Mouse (Mus musculus): ENCODE measurements around the gene Zfp61. TPM values are rescaled to one million over a fixed set of nuclear protein-coding genes. Genes with fewer than 3 reads are reported as not detected.
A peak's percentile ranks its signal among the peaks of the same experiment; 100 is the strongest.

The Zfp61 gene
- polyA plus RNA-seq, 1 experiment from 2014 or later = 15.9 TPM

DNA sequence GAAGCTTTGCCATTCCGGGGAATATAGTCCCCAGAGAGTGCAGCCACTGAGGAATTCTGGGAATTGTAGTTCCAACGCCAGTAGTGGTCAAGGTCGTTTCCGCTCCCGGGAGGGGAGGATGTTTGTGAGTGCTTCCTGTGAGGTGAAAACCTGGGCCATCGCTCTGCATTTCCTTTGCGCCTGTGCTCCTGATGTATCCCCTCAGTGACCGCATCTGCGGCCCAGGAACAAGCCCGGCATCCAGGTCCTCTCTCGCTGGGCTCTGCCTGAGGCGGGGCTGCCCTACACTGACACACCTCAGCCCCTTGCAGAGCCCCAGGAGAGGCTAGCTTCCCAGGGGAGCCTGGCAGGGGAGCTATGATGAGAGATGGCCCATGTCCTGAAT lies 30.8 kb downstream of the Zfp61 start, which contains the start of gene Zfp93:
TSS of gene Zfp93 (plus strand) at position 133 of the 385 bp plus-strand sequence.
- Histone ChIP-seq H3K4me2 (ENCODE audit: low read length) (peak within 1 kb of the TSS; percentile 77), H3K9me3 (ENCODE audit: control insufficient read depth, low read length) (0 out of 2 replicates have a peak, but pooled peaks cover 2% of the 10 kb centered on the region), H3K27ac (replicated peaks in 1 of 2; ENCODE audit: control insufficient read depth in 1 of 2, insufficient read depth in 1 of 2, low read depth in 2 of 2, low read length in 2 of 2) (peak within 1 kb of the TSS; percentile 69 to 71), H3K27me3 (ENCODE audit: control insufficient read depth, insufficient read depth, low read length) (no peaks in the 10 kb centered on the region), H3K4me1 (ENCODE audit: control insufficient read depth in 2 of 2, insufficient read depth in 2 of 2, low read length in 2 of 2) (peaks cover 3 to 5% of the 10 kb centered on the region in 2 experiments; a peak in 3 of 4 replicates), H3K4me3 (ENCODE audit: control insufficient read depth in 1 of 2, insufficient read depth in 1 of 2, low read depth in 1 of 2, low read length in 2 of 2) (peak within 1 kb of the TSS; percentile 71 to 84), H3K9ac (ENCODE audit: low read length) (peak within 1 kb of the TSS; percentile 81), H3K36me3 (ENCODE audit: control insufficient read depth, insufficient read depth, low read length) (peaks cover 19% of the 10 kb centered on the region)
- WGBS = 0% methylated on average over 12 of the region's 12 CpGs
- peak; percentile 89 for ATAC-seq (ENCODE audit: insufficient number of reproducible peaks, insufficient read depth, low FRiP score, low read depth)

DNA sequence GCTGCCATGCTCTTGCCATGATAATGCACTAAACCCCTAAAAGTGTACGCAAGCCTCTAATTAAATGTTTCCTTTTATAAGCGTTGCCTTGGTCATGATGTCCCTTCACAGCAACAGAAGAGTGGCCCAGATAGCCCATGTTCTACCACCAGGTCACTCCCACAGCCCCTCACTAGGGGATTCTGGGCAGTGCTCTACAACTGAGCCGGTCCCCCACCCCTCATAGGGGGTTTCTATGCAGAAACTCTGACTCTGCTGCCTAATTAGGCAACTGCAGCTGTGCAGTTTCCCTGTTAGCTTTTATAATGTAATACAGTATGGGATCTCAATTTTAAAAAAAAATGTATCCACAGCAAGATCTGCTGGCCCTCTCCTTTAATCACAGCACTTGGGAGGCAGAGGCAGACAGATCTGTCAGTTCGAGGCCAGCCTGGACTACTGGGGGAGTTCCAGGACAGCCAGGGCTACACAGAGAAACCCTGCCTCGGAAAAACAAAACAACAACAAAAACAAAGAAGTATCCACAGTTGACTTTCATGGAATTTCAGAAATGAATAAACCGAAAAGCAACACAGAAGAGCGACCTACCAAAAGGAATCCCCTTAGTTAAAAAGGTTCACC lies 31.3 kb downstream of the Zfp61 start:
- H3K4me3 ChIP-seq (ENCODE audit: control insufficient read depth in 1 of 2, insufficient read depth in 1 of 2, low read depth in 1 of 2, low read length in 2 of 2) = peak overlapping the region; percentile 71 to 84
- ATAC-seq (ENCODE audit: insufficient number of reproducible peaks, insufficient read depth, low FRiP score, low read depth) = no peak; the same call in 1 of the 2 replicates

GRCm38 (mm10) chr7:24269256-24269655 lies 31.8 kb downstream of the Zfp61 start:
- H3K4me1 ChIP-seq (ENCODE audit: control insufficient read depth in 2 of 2, insufficient read depth in 2 of 2, low read length in 2 of 2) = peaks cover 3 to 5% of the 10 kb centered on the region in 2 experiments; a peak in 3 of 4 replicates
- no peaks in the 10 kb centered on the region for H3K27me3 ChIP-seq (ENCODE audit: control insufficient read depth, insufficient read depth, low read length)
- peaks cover 9% of the 10 kb centered on the region for H3K36me3 ChIP-seq (ENCODE audit: control insufficient read depth, insufficient read depth, low read length)
- H3K4me2 ChIP-seq (ENCODE audit: low read length) = peak overlapping the region; percentile 77; the same call in 1 of the 2 replicates
- WGBS = 67% methylated on average over 3 of the region's 3 CpGs
- H3K4me3 ChIP-seq (ENCODE audit: control insufficient read depth in 1 of 2, insufficient read depth in 1 of 2, low read depth in 1 of 2, low read length in 2 of 2) = no peak overlapping the region
- no peak overlapping the region for H3K27ac ChIP-seq (replicated peaks in 1 of 2; ENCODE audit: control insufficient read depth in 1 of 2, insufficient read depth in 1 of 2, low read depth in 2 of 2, low read length in 2 of 2)
- H3K9ac ChIP-seq (ENCODE audit: low read length) = no peak overlapping the region
- H3K9me3 ChIP-seq (ENCODE audit: control insufficient read depth, low read length) = 0 out of 2 replicates have a peak, but pooled peaks cover 2% of the 10 kb centered on the region
- ATAC-seq (ENCODE audit: insufficient number of reproducible peaks, insufficient read depth, low FRiP score, low read depth) = no peak

More for the DNA sequence above, 31.3 kb downstream of the Zfp61 start:
- H3K36me3 ChIP-seq (ENCODE audit: control insufficient read depth, insufficient read depth, low read length) = peaks cover 14% of the 10 kb centered on the region
- peak overlapping the region; percentile 77 for H3K4me2 ChIP-seq (ENCODE audit: low read length)
- H3K27me3 ChIP-seq (ENCODE audit: control insufficient read depth, insufficient read depth, low read length) = no peaks in the 10 kb centered on the region
- H3K4me1 ChIP-seq (ENCODE audit: control insufficient read depth in 2 of 2, insufficient read depth in 2 of 2, low read length in 2 of 2) = peaks cover 3 to 5% of the 10 kb centered on the region in 2 experiments; a peak in 3 of 4 replicates
- peak overlapping the region; percentile 81 for H3K9ac ChIP-seq (ENCODE audit: low read length)
- no peak overlapping the region; a peak in 1 of 4 replicates for H3K27ac ChIP-seq (replicated peaks in 1 of 2; ENCODE audit: control insufficient read depth in 1 of 2, insufficient read depth in 1 of 2, low read depth in 2 of 2, low read length in 2 of 2)
- 32% methylated on average over 7 of the region's 7 CpGs for WGBS
- 0 out of 2 replicates have a peak, but pooled peaks cover 2% of the 10 kb centered on the region for H3K9me3 ChIP-seq (ENCODE audit: control insufficient read depth, low read length)

- 70% methylated on average over 24 of the region's 24 CpGs for WGBS
- Histone ChIP-seq H3K4me2 (ENCODE audit: low read length) (no peak overlapping the region), H3K27ac (replicated peaks in 1 of 2; ENCODE audit: control insufficient read depth in 1 of 2, insufficient read depth in 1 of 2, low read depth in 2 of 2, low read length in 2 of 2) (no peak overlapping the region), H3K9me3 (ENCODE audit: control insufficient read depth, low read length) (0 out of 2 replicates have a peak, but pooled peaks cover 2% of the 10 kb centered on the region), H3K36me3 (ENCODE audit: control insufficient read depth, insufficient read depth, low read length) (peaks cover 1% of the 10 kb centered on the region), H3K27me3 (ENCODE audit: control insufficient read depth, insufficient read depth, low read length) (no peaks in the 10 kb centered on the region), H3K4me3 (ENCODE audit: control insufficient read depth in 1 of 2, insufficient read depth in 1 of 2, low read depth in 1 of 2, low read length in 2 of 2) (no peak overlapping the region), H3K9ac (ENCODE audit: low read length) (no peak overlapping the region), H3K4me1 (ENCODE audit: control insufficient read depth in 2 of 2, insufficient read depth in 2 of 2, low read length in 2 of 2) (peaks cover 3 to 5% of the 10 kb centered on the region in 2 experiments; a peak in 3 of 4 replicates)
- ATAC-seq (ENCODE audit: insufficient number of reproducible peaks, insufficient read depth, low FRiP score, low read depth) = no peak
Measured at GRCm38 (mm10) chr7:24268176-24269155, 32.6 kb downstream of the Zfp61 start.

DNA sequence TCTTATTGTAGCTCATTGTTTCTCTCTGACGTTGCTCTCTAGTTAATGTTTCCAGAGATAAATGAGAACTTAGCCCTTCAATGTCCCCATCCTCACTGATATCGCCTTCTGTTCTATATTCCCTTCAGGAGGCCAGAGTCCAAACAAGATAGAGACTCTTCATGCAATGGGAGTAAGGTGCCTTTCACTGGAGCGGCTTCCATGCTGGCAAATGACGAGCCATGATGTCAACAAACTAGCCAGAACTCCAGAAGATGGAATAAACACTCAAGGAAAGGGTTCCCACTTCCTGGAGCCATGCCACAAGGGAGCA lies 41.1 kb downstream of the Zfp61 start:
- Histone ChIP-seq H3K27me3 (ENCODE audit: control insufficient read depth, insufficient read depth, low read length) (no peaks in the 10 kb centered on the region), H3K9ac (ENCODE audit: low read length) (no peak overlapping the region), H3K4me2 (ENCODE audit: low read length) (no peak overlapping the region), H3K27ac (replicated peaks in 1 of 2; ENCODE audit: control insufficient read depth in 1 of 2, insufficient read depth in 1 of 2, low read depth in 2 of 2, low read length in 2 of 2) (no peak overlapping the region), H3K36me3 (ENCODE audit: control insufficient read depth, insufficient read depth, low read length) (peaks cover 30% of the 10 kb centered on the region), H3K4me3 (ENCODE audit: control insufficient read depth in 1 of 2, insufficient read depth in 1 of 2, low read depth in 1 of 2, low read length in 2 of 2) (no peak overlapping the region), H3K9me3 (ENCODE audit: control insufficient read depth, low read length) (no peaks in the 10 kb centered on the region), H3K4me1 (ENCODE audit: control insufficient read depth in 2 of 2, insufficient read depth in 2 of 2, low read length in 2 of 2) (peaks cover 2 to 4% of the 10 kb centered on the region in 2 experiments; a peak in 3 of 4 replicates)
- 81% methylated on average over 4 of the region's 4 CpGs for WGBS
- ATAC-seq (ENCODE audit: insufficient number of reproducible peaks, insufficient read depth, low FRiP score, low read depth) = no peak

DNA sequence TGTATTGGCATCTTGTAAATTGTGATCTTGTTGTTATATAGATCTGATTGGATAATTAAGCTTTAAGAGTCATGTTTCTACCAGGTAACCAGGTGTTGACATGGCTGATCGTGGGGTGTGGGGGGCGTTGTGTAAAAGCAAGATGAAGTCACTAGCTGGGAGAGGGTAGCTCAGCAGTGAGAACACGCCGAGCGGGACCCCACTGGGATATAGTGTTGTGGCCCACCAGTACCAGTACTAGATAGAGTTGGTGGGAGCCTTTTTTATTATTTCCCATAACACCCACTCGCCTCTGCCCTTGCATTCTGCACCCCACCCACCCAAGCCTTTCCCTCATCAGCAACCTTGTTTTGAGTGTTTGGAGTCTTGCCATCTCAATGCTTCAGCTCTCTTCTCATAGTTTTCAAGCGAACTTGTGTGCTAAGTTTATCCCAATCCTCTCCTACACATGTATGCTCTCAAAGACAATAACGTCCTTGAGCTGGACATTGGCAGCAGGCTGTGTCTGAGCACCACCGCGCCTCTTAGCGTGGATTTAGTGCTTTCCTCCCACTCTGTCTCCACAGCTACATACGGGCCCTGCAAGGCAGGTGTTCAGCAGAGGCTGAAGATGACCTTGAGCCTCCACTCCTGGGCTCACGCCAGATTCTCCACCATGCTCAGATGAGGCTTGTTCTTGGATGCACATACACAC lies 41.6 kb downstream of the Zfp61 start:
- no peak overlapping the region for H3K9ac ChIP-seq (ENCODE audit: low read length)
- no peak overlapping the region for H3K27ac ChIP-seq (replicated peaks in 1 of 2; ENCODE audit: control insufficient read depth in 1 of 2, insufficient read depth in 1 of 2, low read depth in 2 of 2, low read length in 2 of 2)
- 84% methylated on average over 13 of the region's 13 CpGs for WGBS
- H3K4me3 ChIP-seq (ENCODE audit: control insufficient read depth in 1 of 2, insufficient read depth in 1 of 2, low read depth in 1 of 2, low read length in 2 of 2) = no peak overlapping the region
- no peak overlapping the region for H3K4me2 ChIP-seq (ENCODE audit: low read length)
- H3K4me1 ChIP-seq (ENCODE audit: control insufficient read depth in 2 of 2, insufficient read depth in 2 of 2, low read length in 2 of 2) = peaks cover 3 to 5% of the 10 kb centered on the region in 2 experiments; a peak in 3 of 4 replicates
- no peaks in the 10 kb centered on the region for H3K27me3 ChIP-seq (ENCODE audit: control insufficient read depth, insufficient read depth, low read length)
- peaks cover 30% of the 10 kb centered on the region for H3K36me3 ChIP-seq (ENCODE audit: control insufficient read depth, insufficient read depth, low read length)
- no peaks in the 10 kb centered on the region for H3K9me3 ChIP-seq (ENCODE audit: control insufficient read depth, low read length)
- no peak for ATAC-seq (ENCODE audit: insufficient number of reproducible peaks, insufficient read depth, low FRiP score, low read depth)

Data from heart, embryonic 14.5 days (tissue).